Mouse (Mus musculus): ENCODE results near the gene Mrap2.
"Not testable (repeated sequence)": the region's sequence is repeated elsewhere in the genome, so short reads cannot be mapped to it uniquely, and the experiment has no call there.

Gene Mrap2

DNA sequence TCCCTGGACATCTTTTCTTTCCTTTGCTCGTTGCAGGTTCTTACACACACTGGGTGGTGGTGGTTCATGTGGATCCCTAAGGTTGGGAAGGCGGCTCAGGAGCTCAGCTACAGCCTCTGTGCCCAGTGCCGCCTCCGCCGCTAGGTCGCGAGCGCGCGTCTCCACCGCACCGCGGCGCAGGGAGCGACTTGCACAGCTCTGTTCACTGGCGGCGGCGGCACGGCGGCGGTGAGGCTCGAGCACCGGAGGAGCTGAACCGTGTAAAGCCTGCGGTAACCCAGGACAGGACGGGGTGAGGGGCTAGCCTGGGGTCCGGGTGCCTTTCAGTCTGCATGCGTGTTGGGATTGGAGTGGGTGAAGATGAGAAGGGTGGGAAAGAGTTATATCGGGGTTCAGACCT is at the start of gene Mrap2:
Mrap2 (plus strand) TSS at position 201 of the 400 bp plus-strand sequence.
- Histone ChIP-seq H3K36me3 (ENCODE audit: control insufficient read depth, insufficient read depth, low read length, poor library complexity, severe bottlenecking) (no peaks in the 10 kb centered on the region), H3K27me3 (ENCODE audit: control insufficient read depth, insufficient read depth, low read length, poor library complexity, severe bottlenecking) (no peaks in the 10 kb centered on the region)
- peak; percentile 2 for DNase-seq (ENCODE audit: low read depth, low spot score)

DNA sequence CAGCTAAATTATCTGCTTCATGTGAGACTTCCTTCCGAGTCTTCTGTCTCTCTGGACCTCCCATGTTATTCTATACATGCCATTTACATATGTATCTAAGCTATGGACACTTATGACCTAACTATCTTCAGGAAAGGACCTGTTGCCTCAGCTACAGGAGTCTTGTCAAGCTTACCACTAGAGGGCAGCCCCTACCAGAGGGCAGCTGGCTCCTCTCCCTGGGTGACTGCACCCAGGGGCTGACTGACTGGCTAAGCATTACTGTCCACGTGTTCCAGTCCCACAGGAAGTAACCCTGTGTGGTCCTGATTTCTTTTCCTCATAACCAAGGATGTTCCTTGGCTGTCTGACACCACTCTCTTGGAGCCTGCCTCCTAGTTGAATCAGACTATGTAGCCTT is 46.1 kb upstream of the Mrap2 start:
- Histone ChIP-seq H3K27me3 (ENCODE audit: control insufficient read depth, insufficient read depth, low read length, poor library complexity, severe bottlenecking) (no peaks in the 10 kb centered on the region), H3K36me3 (ENCODE audit: control insufficient read depth, insufficient read depth, low read length, poor library complexity, severe bottlenecking) (no peaks in the 10 kb centered on the region)
- peak; percentile 36 for DNase-seq (ENCODE audit: low read depth, low spot score)

DNA sequence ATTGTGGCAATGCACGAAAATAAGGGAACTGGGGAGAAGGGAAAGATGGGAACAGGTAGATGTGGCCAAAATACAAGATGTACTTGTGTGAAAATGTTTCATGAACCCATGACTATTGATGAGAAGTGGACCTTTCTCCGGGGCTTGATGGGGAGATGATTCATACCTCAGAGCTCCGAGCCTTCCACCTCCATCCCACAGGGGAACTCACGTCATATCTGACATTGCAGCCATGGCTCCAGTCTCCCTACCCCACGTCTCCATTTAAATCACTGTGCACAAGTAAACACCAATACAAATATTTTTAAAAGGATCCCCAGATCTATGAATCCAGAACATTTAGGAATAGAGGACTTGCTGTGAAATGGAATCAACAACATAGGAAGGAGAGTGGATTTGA is 29.1 kb upstream of the Mrap2 start:
- H3K36me3 ChIP-seq (ENCODE audit: control insufficient read depth, insufficient read depth, low read length, poor library complexity, severe bottlenecking), result no peaks in the 10 kb centered on the region
- no peak for DNase-seq (ENCODE audit: low read depth, low spot score)
- no peaks in the 10 kb centered on the region for H3K27me3 ChIP-seq (ENCODE audit: control insufficient read depth, insufficient read depth, low read length, poor library complexity, severe bottlenecking)

DNA sequence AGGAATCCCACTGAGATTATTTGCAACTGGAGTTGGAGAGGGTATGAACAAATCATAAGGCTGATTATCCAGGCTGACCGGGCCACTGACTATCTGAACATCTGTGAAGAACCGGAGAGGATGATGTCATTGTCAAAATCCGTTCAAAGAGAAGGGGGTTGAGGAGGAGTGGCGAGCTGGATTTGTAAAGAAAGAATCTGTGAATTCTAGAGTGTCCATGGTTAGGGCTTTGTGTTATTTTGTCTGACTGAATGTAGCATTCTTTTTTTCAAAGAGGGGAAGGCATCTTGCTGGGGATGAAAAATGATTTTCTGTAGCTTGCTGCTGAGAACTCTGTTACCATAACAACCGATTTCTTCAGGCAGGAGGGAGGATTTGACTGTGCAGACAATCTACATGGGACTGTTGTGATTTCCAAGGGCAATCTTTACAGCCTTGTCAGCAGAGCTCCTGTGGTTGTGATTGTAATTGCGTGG is 28.6 kb upstream of the Mrap2 start:
- DNase-seq (ENCODE audit: low read depth, low spot score), result no peak
- Histone ChIP-seq H3K36me3 (ENCODE audit: control insufficient read depth, insufficient read depth, low read length, poor library complexity, severe bottlenecking) (no peaks in the 10 kb centered on the region), H3K27me3 (ENCODE audit: control insufficient read depth, insufficient read depth, low read length, poor library complexity, severe bottlenecking) (no peaks in the 10 kb centered on the region)

DNA sequence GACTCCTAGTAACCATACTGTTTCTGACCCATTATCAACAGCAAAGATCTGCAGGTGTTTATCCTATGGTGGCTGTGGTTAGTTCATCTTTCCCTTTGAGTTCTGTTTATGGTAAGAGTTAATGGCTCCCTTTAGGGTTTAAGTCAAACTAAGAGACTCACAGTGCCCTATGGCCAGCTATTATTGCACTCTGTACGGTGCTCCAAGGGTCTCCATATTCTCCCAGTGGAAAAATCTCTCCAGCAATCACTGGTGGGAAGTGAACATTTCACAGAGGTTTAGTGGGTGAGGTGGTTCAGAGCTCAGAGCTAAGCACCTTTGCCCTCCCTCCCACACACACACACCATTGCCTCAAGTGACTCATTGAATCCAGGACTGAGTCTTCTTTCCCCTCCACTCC is 28.1 kb upstream of the Mrap2 start:
- no peaks in the 10 kb centered on the region for H3K27me3 ChIP-seq (ENCODE audit: control insufficient read depth, insufficient read depth, low read length, poor library complexity, severe bottlenecking)
- H3K36me3 ChIP-seq (ENCODE audit: control insufficient read depth, insufficient read depth, low read length, poor library complexity, severe bottlenecking), result no peaks in the 10 kb centered on the region
- no peak for DNase-seq (ENCODE audit: low read depth, low spot score)

DNA sequence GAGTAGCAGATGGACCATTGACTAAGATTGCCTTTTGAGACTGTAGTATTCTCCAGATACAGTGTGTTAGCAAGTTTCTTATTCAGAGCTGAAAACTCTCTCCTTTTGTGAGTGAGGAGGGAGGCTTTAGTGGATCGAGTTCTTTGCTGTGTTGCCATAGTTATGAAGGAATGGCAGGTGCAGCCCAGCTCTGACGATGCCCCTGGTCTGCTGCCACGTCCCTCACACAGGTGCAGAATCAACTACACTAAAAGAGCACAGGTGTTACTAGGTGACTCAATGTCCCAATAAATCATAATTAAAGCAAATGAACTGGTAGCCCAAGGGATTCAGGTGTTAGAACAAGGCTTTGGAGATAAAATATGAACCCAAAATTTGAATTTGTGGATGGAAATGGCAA is 25.1 kb upstream of the Mrap2 start:
- no peak for DNase-seq (ENCODE audit: low read depth, low spot score)
- no peaks in the 10 kb centered on the region for H3K27me3 ChIP-seq (ENCODE audit: control insufficient read depth, insufficient read depth, low read length, poor library complexity, severe bottlenecking)
- H3K36me3 ChIP-seq (ENCODE audit: control insufficient read depth, insufficient read depth, low read length, poor library complexity, severe bottlenecking), result no peaks in the 10 kb centered on the region

DNA sequence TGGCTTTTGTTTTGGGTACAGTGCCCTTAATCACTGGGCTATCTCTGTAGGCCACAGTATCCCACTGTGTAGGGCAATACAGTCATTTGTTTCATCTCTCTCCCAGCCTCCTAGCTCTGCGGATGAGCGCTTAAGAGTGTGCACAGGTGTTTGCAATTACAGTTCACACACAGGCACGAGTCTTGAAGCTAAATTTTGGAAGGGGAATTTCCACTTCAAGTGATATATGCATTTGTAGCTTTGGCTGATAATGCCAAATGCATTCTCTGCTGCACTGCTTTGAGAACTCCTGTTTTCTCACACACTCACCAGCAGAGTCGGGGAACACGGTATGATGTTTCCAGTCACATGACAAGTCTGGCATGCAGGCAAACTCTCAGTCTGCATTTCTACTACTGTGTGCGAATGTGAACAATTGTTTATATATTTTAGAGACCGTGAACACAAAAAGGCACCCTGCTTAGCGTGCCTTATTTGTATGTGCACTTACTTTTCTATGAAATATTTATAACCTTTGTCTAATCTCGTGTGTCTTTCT is 22.1 kb upstream of the Mrap2 start:
- DNase-seq (ENCODE audit: low read depth, low spot score), result no peak
- no peaks in the 10 kb centered on the region for H3K36me3 ChIP-seq (ENCODE audit: control insufficient read depth, insufficient read depth, low read length, poor library complexity, severe bottlenecking)
- H3K27me3 ChIP-seq (ENCODE audit: control insufficient read depth, insufficient read depth, low read length, poor library complexity, severe bottlenecking), result no peaks in the 10 kb centered on the region

DNA sequence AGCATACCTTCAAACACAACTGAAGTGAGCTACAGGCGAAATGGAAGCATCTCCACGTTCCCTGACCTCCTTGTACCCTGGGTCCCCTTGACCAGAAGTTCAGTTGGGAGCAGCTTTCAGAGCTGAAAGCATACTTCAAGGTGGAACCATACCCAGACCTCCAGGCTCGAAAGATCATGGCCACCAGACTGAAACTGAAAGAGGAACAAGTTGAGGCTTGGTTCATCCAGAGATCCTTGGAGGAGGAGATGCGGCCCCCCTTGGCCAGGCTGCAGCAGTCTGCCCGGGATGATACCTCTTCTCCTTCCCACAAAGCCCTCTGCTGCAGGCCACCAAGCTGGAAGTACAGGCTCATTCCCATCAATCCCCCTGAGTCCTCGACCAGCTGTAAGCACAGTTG is 17.1 kb upstream of the Mrap2 start:
- DNase-seq (ENCODE audit: low read depth, low spot score); H3K27me3 ChIP-seq (ENCODE audit: control insufficient read depth, insufficient read depth, low read length, poor library complexity, severe bottlenecking); H3K36me3 ChIP-seq (ENCODE audit: control insufficient read depth, insufficient read depth, low read length, poor library complexity, severe bottlenecking): not testable (repeated sequence)

DNA sequence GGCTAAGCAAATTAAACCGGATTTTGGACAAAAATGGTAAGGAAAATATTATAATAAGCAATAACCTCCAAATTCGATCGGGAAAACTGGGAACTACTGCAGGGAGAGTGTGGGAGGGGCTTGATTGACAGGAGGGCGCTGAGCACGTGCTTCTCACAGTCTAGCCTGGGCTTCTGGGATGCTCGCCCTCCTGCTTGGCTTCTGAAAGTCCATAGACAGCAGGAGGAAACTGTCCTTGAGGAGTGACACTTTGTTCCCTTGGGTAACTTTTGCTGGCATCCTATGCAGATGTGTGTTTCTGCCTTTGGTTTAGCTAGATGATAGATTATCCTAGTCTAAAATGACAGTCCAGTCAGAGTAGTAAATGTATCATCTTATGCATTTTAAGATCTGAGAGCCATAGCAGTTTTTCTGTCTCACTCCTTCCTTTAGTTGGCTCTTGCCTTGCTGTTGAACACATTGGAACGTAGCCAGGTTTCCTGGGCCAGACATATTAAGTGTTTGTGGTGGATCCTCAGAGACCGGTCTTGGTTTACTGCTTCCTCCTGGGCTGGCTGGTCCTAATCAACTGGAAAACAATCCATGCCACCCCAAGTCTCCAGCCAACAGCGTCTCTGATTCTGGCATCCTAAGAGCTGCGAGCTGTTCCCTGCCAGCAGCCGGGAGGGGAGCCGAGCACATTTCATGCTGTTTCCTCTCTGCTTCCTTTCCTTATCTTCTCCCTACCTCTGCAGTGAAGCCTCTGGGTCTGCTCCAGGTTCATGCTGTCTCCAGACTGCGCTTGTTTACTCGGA is 8.1 kb upstream of the Mrap2 start:
- no peaks in the 10 kb centered on the region for H3K36me3 ChIP-seq (ENCODE audit: control insufficient read depth, insufficient read depth, low read length, poor library complexity, severe bottlenecking)
- H3K27me3 ChIP-seq (ENCODE audit: control insufficient read depth, insufficient read depth, low read length, poor library complexity, severe bottlenecking), result no peaks in the 10 kb centered on the region
- DNase-seq (ENCODE audit: low read depth, low spot score), result no peak

DNA sequence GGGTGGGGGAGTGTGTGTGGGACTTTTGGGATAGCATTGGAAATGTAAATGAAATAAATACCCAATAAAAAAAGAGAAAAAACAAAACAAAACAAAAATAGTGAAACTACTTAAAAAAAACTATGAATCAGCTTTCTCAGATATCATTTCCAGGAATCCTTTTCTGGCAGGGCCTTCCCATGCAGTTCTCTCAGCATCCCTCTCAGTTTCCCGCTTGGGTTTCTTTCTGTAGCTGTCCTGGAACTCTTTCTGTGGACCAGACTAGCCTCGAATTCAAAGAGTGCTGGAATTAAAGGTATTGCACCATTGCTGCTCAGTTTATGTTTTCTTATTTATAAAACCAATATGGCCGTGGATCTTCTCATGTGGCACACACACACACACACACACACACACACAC is 1.0 kb upstream of the Mrap2 start:
- H3K27me3 ChIP-seq (ENCODE audit: control insufficient read depth, insufficient read depth, low read length, poor library complexity, severe bottlenecking), result no peaks in the 10 kb centered on the region
- DNase-seq (ENCODE audit: low read depth, low spot score), result no peak
- no peaks in the 10 kb centered on the region for H3K36me3 ChIP-seq (ENCODE audit: control insufficient read depth, insufficient read depth, low read length, poor library complexity, severe bottlenecking)

DNA sequence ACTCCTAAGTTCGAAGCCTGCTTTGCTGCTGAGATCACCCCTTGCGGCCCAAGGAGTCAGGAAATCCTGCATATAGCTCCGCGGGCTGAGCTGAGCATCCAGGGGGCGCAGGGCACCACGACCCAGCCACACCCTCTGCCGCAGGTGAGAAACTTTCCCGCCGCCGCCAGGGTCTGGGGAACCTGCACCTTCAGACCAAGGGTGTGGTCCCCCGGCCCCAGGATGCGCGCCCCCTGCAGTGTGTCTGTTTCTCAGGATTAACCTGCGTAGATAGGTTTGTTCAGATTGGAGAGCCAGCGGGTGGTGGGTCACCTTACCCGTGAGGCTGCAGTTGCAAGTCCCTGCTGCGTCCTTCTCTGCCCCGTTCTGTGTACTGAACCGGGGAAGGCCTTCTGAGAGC is 426 bp downstream of the Mrap2 start:
- Histone ChIP-seq H3K36me3 (ENCODE audit: control insufficient read depth, insufficient read depth, low read length, poor library complexity, severe bottlenecking) (no peaks in the 10 kb centered on the region), H3K27me3 (ENCODE audit: control insufficient read depth, insufficient read depth, low read length, poor library complexity, severe bottlenecking) (no peaks in the 10 kb centered on the region)
- no peak for DNase-seq (ENCODE audit: low read depth, low spot score)

DNA sequence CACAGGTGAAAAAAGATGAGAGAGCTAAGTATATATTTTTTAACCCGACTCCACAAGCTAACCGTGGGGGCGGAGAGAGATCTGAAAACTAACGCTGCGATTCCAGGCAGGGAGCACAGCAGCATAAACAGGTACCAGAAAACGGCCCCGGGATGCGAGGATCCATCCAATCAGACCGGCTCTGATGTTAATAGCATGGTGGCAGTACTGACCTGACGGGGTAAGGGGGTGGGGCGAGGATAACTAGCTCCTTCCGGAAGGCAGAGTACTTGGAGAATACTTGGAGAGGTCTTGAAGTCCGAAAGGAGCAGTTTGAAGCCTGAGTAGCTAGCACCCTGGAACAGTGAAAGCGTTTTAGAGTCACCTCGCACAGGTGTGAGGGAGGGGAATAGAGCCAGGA is 1.1 kb downstream of the Mrap2 start:
- Histone ChIP-seq H3K27me3 (ENCODE audit: control insufficient read depth, insufficient read depth, low read length, poor library complexity, severe bottlenecking) (no peaks in the 10 kb centered on the region), H3K36me3 (ENCODE audit: control insufficient read depth, insufficient read depth, low read length, poor library complexity, severe bottlenecking) (no peaks in the 10 kb centered on the region)
- DNase-seq (ENCODE audit: low read depth, low spot score), result no peak

DNA sequence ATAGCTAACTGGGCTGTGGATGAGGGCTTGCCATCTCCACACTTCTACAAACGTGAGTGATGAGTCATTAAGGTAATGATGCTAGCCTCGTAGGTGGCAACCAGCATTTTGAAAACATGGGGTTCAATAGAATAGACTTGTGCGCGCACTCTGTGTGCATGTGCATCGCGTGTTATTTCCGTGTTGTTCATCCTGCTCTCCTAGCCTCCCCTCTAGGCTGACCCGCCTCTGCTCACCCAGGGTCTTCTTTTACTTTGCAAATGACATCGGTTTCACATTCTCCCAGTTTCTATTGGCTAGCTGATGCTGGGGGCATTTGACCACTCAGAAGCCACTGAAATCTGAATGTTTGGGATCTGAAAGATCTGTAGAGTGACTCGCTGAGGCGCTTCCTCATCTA is 1.6 kb downstream of the Mrap2 start:
- DNase-seq (ENCODE audit: low read depth, low spot score), result no peak

DNA sequence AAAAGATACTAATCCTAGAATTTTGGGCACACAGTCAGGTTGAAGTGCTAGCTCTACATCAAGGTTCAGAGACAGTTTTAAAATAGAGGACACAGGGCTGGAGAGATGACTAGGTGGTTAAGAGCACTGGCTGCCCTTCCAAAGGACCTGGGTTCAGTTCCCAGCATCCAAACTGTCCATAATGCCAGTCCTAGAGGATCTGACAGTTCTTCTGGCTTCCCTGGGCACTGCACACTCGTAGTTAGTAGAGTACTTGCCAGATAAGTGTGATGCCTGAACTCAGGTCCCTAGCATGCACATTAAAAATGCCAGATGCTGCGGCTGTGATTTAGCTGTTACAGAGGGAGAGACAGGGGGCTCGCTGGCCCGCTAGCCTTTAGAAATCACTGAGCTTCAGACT is 2.3 kb downstream of the Mrap2 start:
- no peaks in the 10 kb centered on the region for H3K36me3 ChIP-seq (ENCODE audit: control insufficient read depth, insufficient read depth, low read length, poor library complexity, severe bottlenecking)
- no peak for DNase-seq (ENCODE audit: low read depth, low spot score)
- H3K27me3 ChIP-seq (ENCODE audit: control insufficient read depth, insufficient read depth, low read length, poor library complexity, severe bottlenecking), result no peaks in the 10 kb centered on the region

More for the DNA sequence above, 1.6 kb downstream of the Mrap2 start:
- H3K27me3 ChIP-seq (ENCODE audit: control insufficient read depth, insufficient read depth, low read length, poor library complexity, severe bottlenecking), result no peaks in the 10 kb centered on the region
- H3K36me3 ChIP-seq (ENCODE audit: control insufficient read depth, insufficient read depth, low read length, poor library complexity, severe bottlenecking), result no peaks in the 10 kb centered on the region

DNA sequence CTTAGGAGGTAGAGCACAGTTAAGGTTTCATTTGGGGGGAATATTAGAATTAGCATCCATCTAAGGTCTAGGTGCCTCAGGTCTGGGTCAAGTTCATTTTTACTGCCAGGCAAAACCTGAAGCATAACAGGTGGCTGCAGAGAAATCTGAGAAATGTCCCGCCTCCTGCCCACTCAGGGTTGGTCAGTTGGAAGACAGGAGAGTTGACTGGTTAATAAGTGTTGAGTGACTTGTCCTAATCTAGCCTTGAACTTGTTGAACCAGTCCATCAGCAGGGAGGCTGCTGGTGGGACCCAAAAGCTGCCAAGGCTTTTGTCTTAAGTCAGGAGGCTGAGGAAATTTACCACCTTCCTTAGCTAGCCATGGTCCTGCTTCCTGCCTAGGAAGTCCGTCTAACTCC is 3.8 kb downstream of the Mrap2 start:
- Histone ChIP-seq H3K36me3 (ENCODE audit: control insufficient read depth, insufficient read depth, low read length, poor library complexity, severe bottlenecking) (no peaks in the 10 kb centered on the region), H3K27me3 (ENCODE audit: control insufficient read depth, insufficient read depth, low read length, poor library complexity, severe bottlenecking) (no peaks in the 10 kb centered on the region)
- no peak for DNase-seq (ENCODE audit: low read depth, low spot score)
